Mouse (Mus musculus) limb, embryonic 13.5 days (tissue): ENCODE measurements at regions not wholly inside any gene's neighbourhood (a gene's known extent, or its start where the extent isn't known, plus 50 kb on each side); places are given as distances from the start of the nearest gene placed in this dataset.

Experiments
- ATAC-seq: fragments of 200-750 bp; cut with Nextera tagmentation; 2 replicates; pipeline ENCODE4 v1.8.0; 2017; ENCODE audit warnings: low read depth, moderate number of reproducible peaks, moderate TSS enrichment; ENCODE audit not compliant: low FRiP score
- H3K27ac ChIP-seq: fragments of 300-500 bp; sonication (generic); 2 replicates; pipeline ENCODE4 v1.5.1; 2015; ENCODE audit warnings: inconsistent platforms, mild to moderate bottlenecking, moderate library complexity
- H3K27me3 ChIP-seq: fragments of 300-500 bp; sonication (generic); 2 replicates; pipeline ENCODE4 v1.6.1; 2015; ENCODE audit warnings: mild to moderate bottlenecking, inconsistent platforms
- H3K36me3 ChIP-seq: fragments of 300-500 bp; sonication (generic); 2 replicates; pipeline ENCODE4 v1.6.1; 2015; ENCODE audit warnings: inconsistent platforms, mild to moderate bottlenecking, moderate library complexity
- H3K4me1 ChIP-seq: fragments of 300-500 bp; sonication (generic); 2 replicates; pipeline ENCODE4 v1.6.1; 2015; ENCODE audit warnings: inconsistent platforms
- H3K4me2 ChIP-seq: fragments of 300-500 bp; sonication (generic); replicated peaks from 2 replicates; pipeline ENCODE4 v1.6.1; 2015; ENCODE audit warnings: inconsistent platforms, mild to moderate bottlenecking, moderate library complexity
- H3K4me3 ChIP-seq: fragments of 300-500 bp; sonication (generic); 2 replicates; pipeline ENCODE4 v1.5.1; 2015; ENCODE audit warnings: moderate library complexity, mild to moderate bottlenecking, inconsistent platforms
- H3K9ac ChIP-seq: fragments of 300-500 bp; sonication (generic); 2 replicates; pipeline ENCODE4 v1.6.1; 2015; ENCODE audit warnings: mild to moderate bottlenecking, inconsistent platforms
- H3K9me3 ChIP-seq: fragments of 300-500 bp; sonication (generic); 2 replicates; pipeline ENCODE4 v1.6.1; 2016; ENCODE audit warnings: inconsistent platforms
- WGBS: fragments of 180-500 bp; shearing (Covaris S2); methylation state at CpG from one replicate; pipeline ENCODE4 v1.1.7; 2015; 5-methylcytosine and 5-hydroxymethylcytosine counted together

GRCm38 (mm10) chr13:53923721-53924374 is 131.7 kb downstream of the Drd1 start:
- H3K36me3 ChIP-seq: no peaks in the 10 kb centered on the region
- H3K4me3 ChIP-seq: no peak overlapping the region
- no peak overlapping the region for H3K27ac ChIP-seq
- no peaks in the 10 kb centered on the region for H3K9me3 ChIP-seq
- H3K9ac ChIP-seq: no peak overlapping the region
- no peak overlapping the region for H3K4me2 ChIP-seq
- no peaks in the 10 kb centered on the region for H3K4me1 ChIP-seq
- no peaks in the 10 kb centered on the region for H3K27me3 ChIP-seq
- WGBS: 79% methylated on average over 7 of the region's 7 CpGs
- no peak for ATAC-seq

GRCm38 (mm10) chr13:53921796-53922195 is 133.7 kb downstream of the Drd1 start:
- no peaks in the 10 kb centered on the region for H3K27me3 ChIP-seq
- no peak overlapping the region for H3K27ac ChIP-seq
- no peak overlapping the region for H3K4me2 ChIP-seq
- no peaks in the 10 kb centered on the region for H3K4me1 ChIP-seq
- no peak overlapping the region for H3K4me3 ChIP-seq
- no peak for ATAC-seq
- no peak overlapping the region for H3K9ac ChIP-seq
- H3K9me3 ChIP-seq: no peaks in the 10 kb centered on the region
- 83% methylated on average over 5 of the region's 5 CpGs for WGBS
- H3K36me3 ChIP-seq: no peaks in the 10 kb centered on the region

GRCm38 (mm10) chr13:53919851-53920381 is 135.6 kb downstream of the Drd1 start:
- Histone ChIP-seq H3K9me3 (no peaks in the 10 kb centered on the region), H3K4me2 (no peak overlapping the region), H3K27me3 (no peaks in the 10 kb centered on the region), H3K4me1 (no peaks in the 10 kb centered on the region), H3K27ac (no peak overlapping the region), H3K9ac (no peak overlapping the region), H3K36me3 (no peaks in the 10 kb centered on the region), H3K4me3 (no peak overlapping the region)
- 53% methylated on average over 5 of the region's 5 CpGs for WGBS
- no peak for ATAC-seq

GRCm38 (mm10) chr13:53915456-53915855 is 140.0 kb downstream of the Drd1 start:
- ATAC-seq: no peak
- Histone ChIP-seq H3K9ac (no peak overlapping the region), H3K4me2 (no peak overlapping the region), H3K4me3 (no peak overlapping the region), H3K9me3 (no peaks in the 10 kb centered on the region), H3K27me3 (no peaks in the 10 kb centered on the region; the same call in 1 of the 2 replicates), H3K27ac (no peak overlapping the region), H3K36me3 (no peaks in the 10 kb centered on the region), H3K4me1 (no peaks in the 10 kb centered on the region)
- 90% methylated on average over 8 of the region's 8 CpGs for WGBS

- H3K27me3 ChIP-seq: no peaks in the 10 kb centered on the region; the same call in 1 of the 2 replicates
- 79% methylated on average over 11 of the region's 11 CpGs for WGBS
- no peak overlapping the region for H3K9ac ChIP-seq
- no peak overlapping the region for H3K27ac ChIP-seq
- no peak overlapping the region for H3K4me2 ChIP-seq
- ATAC-seq: no peak
- H3K4me1 ChIP-seq: no peaks in the 10 kb centered on the region
- no peaks in the 10 kb centered on the region for H3K36me3 ChIP-seq
- no peaks in the 10 kb centered on the region for H3K9me3 ChIP-seq
- H3K4me3 ChIP-seq: no peak overlapping the region
Observed at GRCm38 (mm10) chr13:53914434-53914833, 141.1 kb downstream of the Drd1 start.

GRCm38 (mm10) chr13:53913501-53913900 is 142.0 kb downstream of the Drd1 start:
- Histone ChIP-seq H3K4me1 (no peaks in the 10 kb centered on the region), H3K27ac (no peak overlapping the region), H3K4me2 (no peak overlapping the region), H3K27me3 (no peaks in the 10 kb centered on the region; the same call in 1 of the 2 replicates), H3K4me3 (no peak overlapping the region), H3K36me3 (no peaks in the 10 kb centered on the region), H3K9me3 (no peaks in the 10 kb centered on the region), H3K9ac (no peak overlapping the region)
- ATAC-seq: no peak
- WGBS: 76% methylated on average over 10 of the region's 10 CpGs

GRCm38 (mm10) chr13:53911846-53912245 is 143.7 kb downstream of the Drd1 start:
- no peak for ATAC-seq
- no peaks in the 10 kb centered on the region for H3K9me3 ChIP-seq
- H3K4me2 ChIP-seq: no peak overlapping the region
- 63% methylated on average over 3 of the region's 3 CpGs for WGBS
- H3K27ac ChIP-seq: no peak overlapping the region
- H3K4me3 ChIP-seq: no peak overlapping the region
- H3K9ac ChIP-seq: no peak overlapping the region
- no peaks in the 10 kb centered on the region for H3K4me1 ChIP-seq
- no peaks in the 10 kb centered on the region for H3K36me3 ChIP-seq
- H3K27me3 ChIP-seq: no peaks in the 10 kb centered on the region; the same call in 1 of the 2 replicates

GRCm38 (mm10) chr13:53911261-53911660 is 144.2 kb downstream of the Drd1 start:
- no peak overlapping the region for H3K27ac ChIP-seq
- no peaks in the 10 kb centered on the region for H3K36me3 ChIP-seq
- WGBS: 77% methylated on average over 8 of the region's 8 CpGs
- no peak for ATAC-seq
- H3K4me3 ChIP-seq: no peak overlapping the region
- H3K27me3 ChIP-seq: no peaks in the 10 kb centered on the region; the same call in 1 of the 2 replicates
- H3K9me3 ChIP-seq: no peaks in the 10 kb centered on the region
- no peaks in the 10 kb centered on the region for H3K4me1 ChIP-seq
- H3K4me2 ChIP-seq: no peak overlapping the region
- no peak overlapping the region for H3K9ac ChIP-seq

GRCm38 (mm10) chr13:53910251-53910650 is 145.3 kb downstream of the Drd1 start:
- no peak overlapping the region for H3K4me3 ChIP-seq
- H3K27ac ChIP-seq: no peak overlapping the region
- H3K4me1 ChIP-seq: no peaks in the 10 kb centered on the region
- H3K27me3 ChIP-seq: no peaks in the 10 kb centered on the region; the same call in 1 of the 2 replicates
- 87% methylated on average over 4 of the region's 4 CpGs for WGBS
- H3K36me3 ChIP-seq: no peaks in the 10 kb centered on the region
- no peak for ATAC-seq
- H3K9me3 ChIP-seq: no peaks in the 10 kb centered on the region
- no peak overlapping the region for H3K4me2 ChIP-seq
- no peak overlapping the region for H3K9ac ChIP-seq

GRCm38 (mm10) chr13:53904471-53904870 is 151.0 kb downstream of the Drd1 start:
- no peaks in the 10 kb centered on the region for H3K36me3 ChIP-seq
- no peak for ATAC-seq
- no peaks in the 10 kb centered on the region for H3K9me3 ChIP-seq
- no peaks in the 10 kb centered on the region for H3K4me1 ChIP-seq
- no peak overlapping the region for H3K4me3 ChIP-seq
- no peak overlapping the region for H3K9ac ChIP-seq
- no peaks in the 10 kb centered on the region for H3K27me3 ChIP-seq
- no peak overlapping the region for H3K27ac ChIP-seq
- 80% methylated on average over 8 of the region's 8 CpGs for WGBS
- H3K4me2 ChIP-seq: no peak overlapping the region

GRCm38 (mm10) chr13:53903626-53904025 is 151.9 kb downstream of the Drd1 start:
- H3K27me3 ChIP-seq: no peaks in the 10 kb centered on the region
- H3K4me3 ChIP-seq: no peak overlapping the region
- ATAC-seq: no peak
- no peaks in the 10 kb centered on the region for H3K36me3 ChIP-seq
- no peaks in the 10 kb centered on the region for H3K4me1 ChIP-seq
- no peak overlapping the region for H3K9ac ChIP-seq
- no peak overlapping the region for H3K27ac ChIP-seq
- 69% methylated on average over 7 of the region's 7 CpGs for WGBS
- H3K4me2 ChIP-seq: no peak overlapping the region
- H3K9me3 ChIP-seq: no peaks in the 10 kb centered on the region

- Histone ChIP-seq H3K27me3 (no peaks in the 10 kb centered on the region), H3K4me3 (no peak overlapping the region), H3K9ac (no peak overlapping the region), H3K27ac (no peak overlapping the region), H3K4me2 (no peak overlapping the region), H3K36me3 (no peaks in the 10 kb centered on the region), H3K4me1 (no peaks in the 10 kb centered on the region), H3K9me3 (no peaks in the 10 kb centered on the region)
- 85% methylated on average over 2 of the region's 2 CpGs for WGBS
- ATAC-seq: no peak
Observed at GRCm38 (mm10) chr13:53902831-53903230, 152.7 kb downstream of the Drd1 start.
